Comparison of ENCODE assay signal across 22 mouse cellular contexts in genomic region chr9:87152641-87153325, GRCm38 (mm10). TPM values are rescaled to one million over a fixed set of nuclear protein-coding genes. Genes with fewer than 3 reads are reported as not detected.
"Had no signal": no experiment of that assay in that cellular context is flagged by ENCODE, and none has a peak within 500 bp of the region (broad histone marks: within the 10 kb centered on the region; RNA-seq: fewer than 3 reads in every experiment).

No protein-coding gene starts in this region.

- H3K9me3 ChIP-seq: limb, embryonic 10.5 days; limb, embryonic 13.5 days; midbrain, embryonic 10.5 days; neural tube, embryonic 12.5 days; neural tube, embryonic 15.5 days had no signal

- H3K4me1 ChIP-seq: limb, embryonic 10.5 days; limb, embryonic 13.5 days; midbrain, embryonic 10.5 days; neural tube, embryonic 12.5 days; neural tube, embryonic 15.5 days had no signal

- H3K4me2 ChIP-seq: limb, embryonic 13.5 days; lung, embryonic 14.5 days; neural tube, embryonic 12.5 days; neural tube, embryonic 15.5 days had no signal

- H3K9ac ChIP-seq: limb, embryonic 13.5 days; liver, embryonic 14.5 days; liver, postnatal 0 days; lung, embryonic 14.5 days; neural tube, embryonic 12.5 days; neural tube, embryonic 15.5 days had no signal

- ATAC-seq: liver, postnatal 0 days; lung, postnatal 0 days had no signal

- H3K4me3 ChIP-seq: limb, embryonic 10.5 days; limb, embryonic 13.5 days; midbrain, embryonic 10.5 days; neural tube, embryonic 12.5 days; neural tube, embryonic 15.5 days had no signal

- H3K27me3 ChIP-seq: neural tube, embryonic 12.5 days; neural tube, embryonic 15.5 days had no signal

- DNase-seq: kidney, adult 18-20 months; kidney, adult 9 months; kidney, postnatal 14 days; kidney, postnatal 4 days; liver; liver, postnatal 0 days; lung, embryonic 14.5 days; midbrain, embryonic 14.5 days; right cerebral cortex, adult 18-20 months; right cerebral cortex, postnatal 25 days; thymus, adult 18-20 months; thymus, postnatal 36 days had no signal

- H3K36me3 ChIP-seq: limb, embryonic 10.5 days; limb, embryonic 13.5 days; midbrain, embryonic 10.5 days; neural tube, embryonic 12.5 days; neural tube, embryonic 15.5 days had no signal

- H3K27ac ChIP-seq: limb, embryonic 10.5 days; limb, embryonic 13.5 days; liver, embryonic 14.5 days; macrophage; midbrain, embryonic 10.5 days; neural tube, embryonic 12.5 days; neural tube, embryonic 15.5 days had no signal

RNA-seq across cellular contexts. Expression of gene Mrap2, which starts 8.7 kb away (rescaled TPM):
- total RNA-seq: megakaryocyte, adult 5-6 weeks had no signal
- polyA plus RNA-seq: liver, embryonic 14.5 days; liver, postnatal 0 days; lung, postnatal 0 days; macrophage; midbrain, embryonic 10.5 days; spleen, adult 2 months had no signal
